Mouse (Mus musculus): ENCODE data around the gene Pebp1.

DNA sequence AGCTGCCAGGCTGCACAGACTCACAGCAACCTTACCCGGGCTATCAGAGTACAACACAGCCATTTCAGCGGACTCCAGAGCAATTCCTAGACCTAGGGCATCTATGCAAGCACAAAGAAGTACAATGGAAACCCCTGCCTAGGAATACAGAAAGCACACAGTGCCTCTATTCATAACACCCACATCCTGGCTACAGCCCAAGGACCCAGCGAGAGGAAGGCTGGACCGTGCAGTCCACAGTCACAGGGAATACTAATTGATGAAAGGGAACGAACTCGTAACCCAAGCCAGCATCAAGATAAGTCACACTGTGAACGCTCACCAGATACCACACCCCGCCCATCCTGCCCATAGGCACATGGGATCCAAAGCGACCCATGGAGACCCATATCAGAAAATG is 3.4 kb downstream of the Pebp1 start:
- TF ChIP-seq CTCF (IDR thresholded peaks at IDR 0.05; ENCODE audit: low read depth) = no peak
- no peak for TF ChIP-seq EP300 (optimal IDR thresholded peaks at IDR 0.05)

All from stomach, postnatal 0 days (tissue).